Mouse (Mus musculus) G1E-ER4 (cell line): ENCODE results near the gene Rsf1. TPM values are rescaled to one million over a fixed set of nuclear protein-coding genes. Genes with fewer than 3 reads are reported as not detected.

Source experiments
- GATA1 ChIP-seq: IDR thresholded peaks from one replicate; pipeline ENCODE4 v1.8.0; 2012; ENCODE audit warnings: low read length, inconsistent platforms
- polyA plus RNA-seq: library from polyadenylated mRNA; stranded (reverse); fragments of >175 nt; gene quantifications from 2 replicates; pipeline ENCODE4 v1.2.3, GENCODE M21; 2012

The Rsf1 gene
- polyA plus RNA-seq, 1 experiment, result 15.0 TPM

GRCm38 (mm10) chr7:97735886-97736420, 156.3 kb downstream of the Rsf1 start:
- no peak for TF ChIP-seq GATA1

GRCm38 (mm10) chr7:97737256-97737637, 157.6 kb downstream of the Rsf1 start:
- no peak for TF ChIP-seq GATA1

- TF ChIP-seq GATA1, result no peak
Measured at GRCm38 (mm10) chr7:97737638-97738456, 158.2 kb downstream of the Rsf1 start, which contains the start of gene Aqp11. Gene Aqp11 (minus strand): TSS chr7:97738289.

DNA sequence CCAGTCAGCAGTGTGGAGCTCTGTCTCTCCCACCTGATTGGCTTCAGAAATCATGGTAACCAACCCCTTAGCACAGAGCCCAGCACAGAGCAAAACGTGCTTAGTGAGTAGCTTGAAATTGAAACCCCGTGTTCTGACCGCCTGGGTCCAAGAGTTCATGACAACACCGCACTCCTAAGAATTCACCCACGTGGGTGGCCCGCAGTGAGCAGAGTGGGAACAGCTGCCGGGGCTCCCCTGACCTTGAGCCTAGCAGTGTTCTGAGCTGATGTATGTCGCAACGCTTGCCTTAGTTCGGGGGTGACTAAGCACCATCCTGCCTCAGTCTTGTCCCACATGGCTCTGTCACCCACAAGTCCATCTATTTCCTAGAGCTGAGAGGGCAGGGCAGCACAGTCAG, 161.3 kb downstream of the Rsf1 start:
- TF ChIP-seq GATA1, result no peak

- no peak for TF ChIP-seq GATA1
Measured at GRCm38 (mm10) chr7:97741756-97742291, 162.1 kb downstream of the Rsf1 start.

Other genes with a start within 250 kb of the Rsf1 start
- gene Usp35, start 247.9 kb upstream of the Rsf1 start, polyA plus RNA-seq, result 0.13 and 0.21 TPM in 2 replicates
- 0.38 and 0.69 TPM in 2 replicates for gene Kctd21, start 247.6 kb upstream of the Rsf1 start, polyA plus RNA-seq
- gene Alg8, start 208.3 kb upstream of the Rsf1 start, polyA plus RNA-seq, result 1.2 and 1.7 TPM in 2 replicates
- gene Ndufc2, start 179.9 kb upstream of the Rsf1 start, polyA plus RNA-seq, result 291 and 309 TPM in 2 replicates
- not detected in 2 replicates for gene Thrsp, start 162.2 kb upstream of the Rsf1 start, polyA plus RNA-seq
- gene Kctd14, start 128.6 kb upstream of the Rsf1 start, polyA plus RNA-seq, result not detected in 2 replicates
- gene Ints4, start 98.9 kb upstream of the Rsf1 start, polyA plus RNA-seq, result 2.3 and 2.8 TPM in 2 replicates
- 1.7 and 5.0 TPM in 2 replicates for gene Aamdc, start 392 bp upstream of the Rsf1 start, polyA plus RNA-seq
- gene Clns1a, start 116.7 kb downstream of the Rsf1 start, polyA plus RNA-seq, result 45.5 and 71.6 TPM in 2 replicates
- 3.6 and 8.3 TPM in 2 replicates for gene Aqp11, start 158.4 kb downstream of the Rsf1 start, polyA plus RNA-seq
- 0.11 TPM in 1 of 2 replicates, not detected in the other for gene Pak1, start 208.7 kb downstream of the Rsf1 start, polyA plus RNA-seq